Mouse (Mus musculus) cerebellum, postnatal 25 days (tissue): ENCODE results near the gene Cenpf.

Experiments
- DNase-seq, 2 experiments: peaks; one replicate each; pipeline ENCODE4 v3.0.0; 2021; ENCODE audit warnings: mixed read lengths in 2 of 2

Cenpf gene

DNA sequence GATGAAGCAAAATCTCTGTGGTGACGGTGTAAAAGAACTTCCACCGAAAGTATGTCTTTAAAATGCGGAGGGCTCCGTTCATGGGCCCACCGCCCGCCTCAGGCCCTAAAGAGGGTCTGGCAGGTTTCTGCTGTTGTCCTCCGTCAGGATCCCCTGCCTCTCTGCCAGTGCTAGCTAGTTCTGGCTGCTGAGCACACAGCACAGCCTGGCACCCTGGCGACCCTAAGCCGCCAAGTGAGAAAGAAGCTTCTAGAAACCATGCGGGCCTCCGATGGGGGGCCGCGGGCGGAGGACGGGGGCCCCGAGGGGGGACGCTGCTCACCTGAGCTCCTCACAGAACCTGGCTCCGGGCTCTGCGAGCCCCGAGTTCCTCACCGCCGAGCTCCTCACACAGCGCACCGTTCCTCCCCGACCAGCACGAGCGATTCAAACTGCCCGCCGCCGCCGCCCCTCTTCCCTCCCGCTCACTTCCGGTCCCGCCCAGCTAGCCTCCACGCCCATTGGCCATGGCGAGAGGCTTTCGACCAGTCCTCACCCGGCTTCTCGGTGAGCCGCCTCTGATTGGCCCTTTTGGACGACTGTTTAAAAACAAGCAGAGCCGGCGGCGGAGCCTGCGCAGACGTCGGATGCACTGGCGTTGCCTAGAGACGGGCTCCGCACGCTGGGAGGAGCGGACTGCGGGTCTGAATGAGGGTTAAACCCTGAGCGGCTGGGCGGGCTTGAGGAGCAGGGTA is at the start of gene Cenpf:
Gene Cenpf, minus strand, starts transcription at position 433 of the 734 bp plus-strand sequence.
- DNase-seq = peak; percentile 95 to 97

GRCm38 (mm10) chr1:189732156-189732555 is 44.3 kb upstream of the Cenpf start:
- DNase-seq = no peak

- no peak for DNase-seq
Measured at GRCm38 (mm10) chr1:189731697-189732096, 43.8 kb upstream of the Cenpf start.

- DNase-seq = no peak
Measured at GRCm38 (mm10) chr1:189729141-189729815, 41.4 kb upstream of the Cenpf start.

- DNase-seq = no peak
Measured at GRCm38 (mm10) chr1:189728784-189729115, 40.9 kb upstream of the Cenpf start.

- DNase-seq = peak; percentile 23 to 53
Measured at GRCm38 (mm10) chr1:189727884-189728783, 40.2 kb upstream of the Cenpf start, which contains the start of gene Ptpn14. Gene Ptpn14 (plus strand): TSS chr1:189728268.

DNA sequence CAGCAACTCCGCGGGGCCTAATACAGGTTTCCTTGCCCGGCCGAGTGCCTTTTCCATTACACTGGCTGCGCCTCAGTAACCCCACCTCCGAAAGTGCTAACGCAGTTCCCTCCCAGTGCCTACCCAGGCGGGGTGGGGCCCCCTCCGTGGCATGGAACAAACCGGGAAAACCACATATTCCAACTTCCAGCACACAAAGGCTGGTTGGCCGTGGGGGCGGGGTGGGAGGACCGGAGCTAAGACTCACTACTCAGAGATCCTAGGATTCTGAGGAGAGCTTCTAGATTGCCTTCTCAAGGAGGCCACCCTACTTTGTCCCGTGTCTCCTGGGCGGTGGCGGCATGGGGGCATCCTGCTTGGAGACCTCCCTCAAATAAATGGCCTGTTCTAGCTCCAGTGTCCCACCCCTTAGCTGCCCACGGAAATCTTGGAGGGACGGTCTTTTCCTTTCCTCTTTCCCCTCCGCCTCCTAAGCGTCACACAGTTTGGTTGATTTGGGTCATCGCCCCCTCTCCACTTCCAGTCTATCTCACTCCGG is 39.5 kb upstream of the Cenpf start:
- no peak for DNase-seq

- DNase-seq = no peak
Measured at GRCm38 (mm10) chr1:189726121-189726520, 38.2 kb upstream of the Cenpf start.

- no peak for DNase-seq
Measured at GRCm38 (mm10) chr1:189718600-189718999, 30.7 kb upstream of the Cenpf start.

DNA sequence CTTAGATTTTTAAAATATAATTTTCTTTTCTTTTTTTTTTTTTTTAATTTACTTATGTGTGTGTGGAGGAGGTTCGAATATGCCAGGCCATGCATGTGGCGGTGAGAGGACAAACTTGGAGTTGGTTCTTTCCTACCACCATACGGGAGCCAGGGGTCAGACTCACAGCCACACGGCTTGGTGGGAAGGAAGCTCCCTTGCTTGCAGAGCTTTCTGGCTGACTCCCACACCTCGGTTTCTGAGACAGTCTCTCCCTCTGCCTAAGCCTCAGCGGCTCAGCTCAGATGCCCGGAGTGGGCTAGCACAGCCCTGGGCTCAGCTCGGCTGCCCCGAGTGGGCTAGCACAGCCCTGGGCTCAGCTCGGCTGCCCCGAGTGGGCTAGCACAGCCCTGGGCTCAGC is 29.7 kb upstream of the Cenpf start:
- no peak for DNase-seq

DNA sequence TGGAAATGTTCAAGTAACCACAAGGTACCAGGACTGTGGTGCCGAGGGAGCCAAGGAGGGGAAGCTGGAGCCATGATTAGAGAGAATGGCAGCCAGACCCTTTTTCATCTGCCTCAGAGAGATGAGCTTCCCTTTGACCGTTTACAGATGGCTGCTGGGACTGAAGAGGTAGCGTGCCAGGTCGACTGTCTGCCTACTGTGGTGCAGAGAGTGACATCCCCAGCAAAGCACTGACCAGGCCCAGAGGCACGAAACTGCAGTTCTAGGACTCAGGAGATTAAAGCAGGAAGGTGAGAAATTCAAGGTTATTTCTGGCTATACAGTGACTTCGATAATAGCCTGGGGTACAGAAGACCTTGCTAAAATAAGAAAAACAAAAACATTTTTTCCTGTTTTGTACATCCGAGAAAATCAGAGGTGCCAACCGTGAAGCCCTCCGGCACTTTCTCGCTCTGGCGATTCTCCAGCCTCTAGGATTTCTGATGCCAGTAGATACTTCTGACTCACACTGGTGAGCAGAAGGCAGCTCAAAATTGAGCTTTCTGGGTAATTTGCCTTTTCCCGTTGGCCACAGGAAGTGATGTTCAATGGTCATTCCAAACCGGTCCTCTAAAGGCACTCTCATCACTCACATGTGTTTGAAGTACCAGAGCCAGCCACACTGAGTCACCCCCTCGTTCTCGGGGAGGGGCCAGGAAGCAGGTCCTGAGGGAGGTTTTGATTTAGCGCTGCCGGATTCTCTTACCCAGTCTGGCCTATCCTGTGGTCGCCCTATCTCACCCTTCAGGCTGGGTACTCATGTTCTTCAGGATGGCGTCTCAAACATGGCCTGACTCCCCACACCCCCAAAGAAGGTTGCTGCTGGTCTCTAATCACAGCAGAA is 28.3 kb upstream of the Cenpf start:
- peak; percentile 38 to 57 for DNase-seq

DNA sequence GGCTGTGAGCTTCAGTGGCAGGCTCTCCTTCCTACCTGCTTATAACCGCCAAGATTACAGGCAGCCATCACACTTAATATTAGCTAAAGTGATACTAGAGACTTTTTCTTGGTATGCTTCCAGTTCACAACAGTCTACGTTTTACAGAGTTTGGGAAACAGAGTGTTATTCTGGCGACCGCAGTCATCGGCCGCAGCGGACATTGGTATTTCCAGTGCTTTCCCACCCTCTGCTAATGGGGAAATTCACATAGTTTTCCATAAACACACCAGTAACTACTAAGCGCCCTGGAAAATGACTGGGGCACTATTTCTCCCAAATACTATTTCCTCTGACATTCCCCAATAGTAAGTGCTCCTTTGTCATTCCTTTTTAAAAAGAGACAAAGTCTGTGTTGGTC is 21.1 kb upstream of the Cenpf start:
- no peak for DNase-seq

GRCm38 (mm10) chr1:189707419-189707818 is 19.5 kb upstream of the Cenpf start:
- DNase-seq = no peak

- DNase-seq = no peak
Measured at GRCm38 (mm10) chr1:189707014-189707413, 19.1 kb upstream of the Cenpf start.

DNA sequence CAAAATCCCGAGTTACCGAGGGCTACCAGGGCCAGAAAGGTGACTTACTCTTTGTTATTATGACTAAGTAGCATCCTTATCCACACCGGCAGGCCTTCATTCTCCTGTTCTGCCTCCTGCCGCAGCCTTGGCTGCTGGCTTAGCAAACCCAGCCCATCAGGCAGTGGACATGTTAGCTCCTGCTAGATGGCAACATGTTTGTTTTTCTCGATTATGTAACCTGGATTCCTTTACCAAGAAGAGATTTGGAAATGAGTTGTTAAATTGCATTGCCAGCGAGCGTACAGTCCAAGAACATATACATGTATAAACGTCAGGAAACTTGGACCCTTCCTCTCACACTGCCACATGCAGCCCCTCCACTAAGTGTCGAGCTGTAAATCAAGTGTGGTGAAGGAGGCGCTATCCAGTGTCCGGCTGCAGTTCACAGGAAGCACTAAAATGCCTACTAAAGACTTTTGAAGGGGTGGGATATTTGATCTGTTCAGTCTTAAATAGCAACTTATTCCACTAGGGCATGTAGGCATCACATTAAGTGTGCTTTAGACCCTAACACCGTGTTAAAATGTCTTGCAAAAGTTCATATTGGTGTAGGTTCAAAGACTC is 18.3 kb upstream of the Cenpf start:
- DNase-seq = no peak

DNA sequence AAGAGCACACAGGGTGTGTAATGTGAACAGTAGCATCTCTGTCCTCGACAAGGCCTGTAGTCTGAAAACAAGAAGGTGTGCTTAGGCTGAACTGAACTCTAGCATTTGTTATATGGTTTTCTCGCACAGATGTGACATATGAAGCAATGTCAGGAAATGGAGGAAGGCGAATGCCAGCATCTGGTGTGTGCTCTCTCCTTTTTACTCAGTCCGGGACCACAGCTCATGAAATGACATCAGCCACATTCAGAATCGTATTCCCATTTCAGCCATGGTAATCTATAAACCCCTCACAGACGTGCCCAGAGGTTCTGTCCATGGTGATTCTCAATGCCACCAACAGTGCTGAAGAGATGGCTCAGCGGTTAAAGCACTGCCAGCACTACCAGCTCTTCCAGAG is 15.7 kb upstream of the Cenpf start:
- DNase-seq = no peak

DNA sequence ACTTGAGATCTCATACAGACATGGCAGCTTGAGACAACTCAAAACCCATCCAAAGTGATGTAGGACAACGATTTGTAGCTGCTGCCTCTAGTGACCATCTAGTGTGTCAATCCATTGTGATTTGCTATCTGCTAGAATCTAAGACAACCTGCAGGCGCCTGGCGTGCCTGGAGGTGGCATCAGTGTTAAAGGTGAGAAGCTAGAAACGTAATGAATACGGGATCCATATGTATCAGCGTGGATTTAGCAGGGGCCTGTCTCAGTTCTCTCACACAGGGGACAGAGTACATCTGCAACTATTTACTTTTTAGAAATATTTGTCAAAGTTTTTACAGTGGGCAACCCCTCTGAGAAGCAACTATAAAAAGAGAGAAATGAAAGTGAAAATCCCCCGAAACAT is 15.3 kb upstream of the Cenpf start:
- no peak for DNase-seq

DNA sequence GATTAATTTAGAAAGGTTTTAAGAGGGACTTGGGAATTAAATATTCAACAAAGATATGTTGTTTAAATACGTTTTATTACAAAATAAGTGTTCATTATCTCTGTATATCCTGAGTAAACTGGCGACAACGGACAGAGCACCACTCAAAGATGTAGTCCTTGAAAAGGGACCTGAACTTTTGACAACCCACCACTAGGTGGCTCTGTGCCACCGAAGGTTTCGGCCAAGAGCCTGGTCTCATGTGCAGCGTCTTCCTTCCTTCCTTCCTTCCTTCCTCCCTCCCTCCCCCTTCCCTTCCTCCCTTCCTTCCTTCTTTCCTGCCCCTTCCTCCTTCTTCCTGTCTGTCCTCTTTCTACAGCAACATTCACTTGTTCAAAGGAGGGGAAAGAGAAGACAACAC is 13.1 kb upstream of the Cenpf start:
- peak; percentile 76 to 87 for DNase-seq

GRCm38 (mm10) chr1:189700186-189700585 is 12.3 kb upstream of the Cenpf start:
- no peak for DNase-seq

DNA sequence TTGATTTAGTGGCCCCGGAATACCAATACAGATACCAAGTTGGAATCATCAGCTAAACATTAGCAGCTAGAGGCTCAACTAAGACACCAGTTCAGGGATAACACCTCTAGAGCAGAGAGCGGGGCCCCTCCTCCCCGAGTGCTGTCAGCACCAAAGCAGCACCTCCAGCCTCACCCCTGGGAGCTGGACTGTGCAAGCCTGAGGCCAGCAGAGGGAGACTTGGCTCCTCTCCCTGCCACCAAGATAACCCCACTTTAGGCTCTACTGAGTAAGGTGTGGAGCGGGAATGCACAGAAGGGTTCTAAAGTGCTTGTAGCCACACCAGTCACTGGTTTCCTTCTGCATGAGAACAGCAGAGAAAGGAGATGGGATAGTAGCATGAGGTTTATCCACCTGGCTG is 10.5 kb upstream of the Cenpf start:
- DNase-seq = no peak

GRCm38 (mm10) chr1:189695321-189695720 is 7.4 kb upstream of the Cenpf start:
- DNase-seq = no peak

DNA sequence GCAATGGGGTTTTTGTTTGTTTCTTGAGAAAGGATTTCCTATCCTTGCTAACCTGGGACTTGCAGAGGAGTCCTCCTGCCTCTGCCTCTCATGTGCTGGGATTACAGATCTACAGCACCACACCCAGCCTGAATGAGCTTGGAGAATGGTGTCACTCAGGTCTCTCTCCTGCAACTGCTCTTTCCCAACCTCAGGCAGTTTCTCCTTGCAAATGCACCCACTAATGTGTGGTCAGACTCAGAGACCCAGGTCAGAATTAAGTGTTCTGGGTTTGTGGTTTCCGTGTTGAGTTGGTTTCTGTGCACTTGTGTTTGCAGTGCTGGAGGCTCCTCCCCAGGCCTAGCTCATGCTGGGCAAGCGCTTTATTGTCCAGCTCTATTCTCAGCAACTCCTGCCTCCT is 6.5 kb upstream of the Cenpf start:
- DNase-seq = no peak
